Mouse (Mus musculus) myocyte (in vitro differentiated cells): ENCODE measurements around the gene Msln. TPM values are rescaled to one million over a fixed set of nuclear protein-coding genes. Genes with fewer than 3 reads are reported as not detected.

Experiments
- H3K27me3 ChIP-seq: one replicate; pipeline ENCODE4 v1.6.1; 2011; ENCODE audit not compliant: control insufficient read depth, insufficient read depth, insufficient read length
- H3K36me3 ChIP-seq: one replicate; pipeline ENCODE4 v1.6.1; 2011; ENCODE audit not compliant: control insufficient read depth, insufficient read depth
- H3K4me2 ChIP-seq: one replicate; pipeline ENCODE4 v1.6.1; 2011; ENCODE audit warnings: low read depth, control low read depth
- H3K4me3 ChIP-seq: one replicate; pipeline ENCODE4 v1.5.1; 2011; ENCODE audit warnings: mild to moderate bottlenecking, control low read depth, moderate library complexity
- H3K79me2 ChIP-seq: one replicate; pipeline ENCODE4 v1.6.1; 2011; ENCODE audit not compliant: control insufficient read depth, insufficient read depth
- H3ac ChIP-seq: one replicate; pipeline ENCODE4 v1.6.1; 2011; ENCODE audit not compliant: control insufficient read depth, insufficient read length
- CEBPB ChIP-seq: IDR thresholded peaks from 2 replicates; pipeline ENCODE4 v1.6.1; 2011; ENCODE audit warnings: mild to moderate bottlenecking, moderate library complexity; ENCODE audit not compliant: poor library complexity, insufficient read depth, severe bottlenecking
- E2F4 ChIP-seq: IDR thresholded peaks from one replicate; pipeline ENCODE4 v1.6.1; 2011; ENCODE audit warnings: mild to moderate bottlenecking, control low read depth, moderate library complexity; ENCODE audit not compliant: insufficient read depth
- MAX ChIP-seq: IDR thresholded peaks from one replicate; pipeline ENCODE4 v1.6.1; 2011; ENCODE audit warnings: low read depth, mild to moderate bottlenecking, control low read depth
- MYOD1 ChIP-seq, 3 experiments: IDR thresholded peaks; one replicate each; pipeline ENCODE4 v1.6.1; 2011; ENCODE audit warnings: control low read depth in 2 of 3, low read depth in 2 of 3, mild to moderate bottlenecking in 2 of 3, moderate library complexity in 1 of 3; ENCODE audit not compliant: insufficient read length in 2 of 3, control insufficient read depth in 1 of 3
- MYOG ChIP-seq, 3 experiments: IDR thresholded peaks; one replicate each; pipeline ENCODE4 v1.6.1; 2011; ENCODE audit warnings: control low read depth in 2 of 3, low read depth in 2 of 3, mild to moderate bottlenecking in 2 of 3; ENCODE audit not compliant: insufficient read length in 2 of 3, control insufficient read depth in 1 of 3, insufficient read depth in 1 of 3
- POLR2A ChIP-seq: IDR thresholded peaks from one replicate; pipeline ENCODE4 v1.6.1; 2011; ENCODE audit warnings: low read depth, mild to moderate bottlenecking, control low read depth, moderate library complexity; ENCODE audit not compliant: insufficient read length
- POLR2AphosphoS2 ChIP-seq: IDR thresholded peaks from one replicate; pipeline ENCODE4 v1.6.1; 2011; ENCODE audit warnings: low read depth, control low read depth; ENCODE audit not compliant: insufficient read length
- REST ChIP-seq: IDR thresholded peaks from one replicate; pipeline ENCODE4 v1.6.1; 2011; ENCODE audit warnings: mild to moderate bottlenecking, control low read depth, moderate library complexity; ENCODE audit not compliant: insufficient read depth, insufficient read length
- SRF ChIP-seq: IDR thresholded peaks from one replicate; pipeline ENCODE4 v1.6.1; 2011; ENCODE audit warnings: low read depth; ENCODE audit not compliant: control insufficient read depth, insufficient read length
- TCF12 ChIP-seq: IDR thresholded peaks from one replicate; pipeline ENCODE4 v1.6.1; 2011; ENCODE audit warnings: mild to moderate bottlenecking, control low read depth; ENCODE audit not compliant: poor library complexity, insufficient read depth, severe bottlenecking
- TCF3 ChIP-seq: IDR thresholded peaks from one replicate; pipeline ENCODE4 v1.6.1; 2011; ENCODE audit warnings: low read depth, control low read depth; ENCODE audit not compliant: insufficient read length
- USF1 ChIP-seq: IDR thresholded peaks from one replicate; pipeline ENCODE4 v1.6.1; 2011; ENCODE audit warnings: low read depth, mild to moderate bottlenecking, control low read depth, moderate library complexity
- polyA plus RNA-seq: library from polyadenylated mRNA; unstranded; fragments of >200 nt; fragmentation: generic; extraction: Trizol; gene quantifications from one replicate; pipeline ENCODE4 v1.2.1, GENCODE M21; 2012; ENCODE audit warnings: missing spikeins

The Msln gene
- polyA plus RNA-seq, 1 experiment = 91.8 TPM

DNA sequence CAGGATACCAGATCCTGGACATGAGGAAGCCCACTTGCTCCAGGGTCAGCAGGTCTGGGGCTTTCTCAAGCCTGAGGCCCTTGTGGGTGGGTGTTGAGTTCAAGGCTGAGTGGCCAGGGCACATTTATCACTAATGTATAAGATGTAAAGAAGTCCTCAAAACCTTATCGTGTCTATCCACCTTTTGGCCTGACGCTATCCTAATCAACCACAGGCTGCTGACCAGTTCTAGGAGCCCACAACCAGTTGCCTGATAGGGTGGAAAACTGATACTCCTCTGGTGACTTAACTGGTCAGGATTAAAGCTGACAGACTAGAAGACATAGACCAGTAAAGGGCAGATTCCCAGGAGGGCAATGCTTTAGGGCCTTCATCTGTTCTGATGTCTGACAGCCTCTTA is 44.2 kb downstream of the Msln start:
- Histone ChIP-seq H3K36me3 (no peaks in the 10 kb centered on the region), H3K27me3 (peaks cover 1% of the 10 kb centered on the region), H3K79me2 (no peaks in the 10 kb centered on the region), H3ac (no peak overlapping the region), H3K4me2 (no peak overlapping the region), H3K4me3 (no peak overlapping the region)
- no peak for TF ChIP-seq SRF
- no peak for TF ChIP-seq REST
- TF ChIP-seq MYOD1 (IDR thresholded peaks at IDR 0.05; ENCODE audit: control insufficient read depth in 1 of 3, insufficient read length in 2 of 3, low read depth in 2 of 3) = no peak
- TF ChIP-seq TCF12 = no peak
- TF ChIP-seq USF1 = no peak
- no peak for TF ChIP-seq MAX
- TF ChIP-seq POLR2A = no peak
- no peak for TF ChIP-seq MYOG (IDR thresholded peaks at IDR 0.05; ENCODE audit: control insufficient read depth in 1 of 3, insufficient read depth in 1 of 3, insufficient read length in 2 of 3, low read depth in 2 of 3)
- TF ChIP-seq POLR2AphosphoS2 = no peak
- TF ChIP-seq E2F4 = no peak
- no peak for TF ChIP-seq CEBPB
- no peak for TF ChIP-seq TCF3

- H3K79me2 ChIP-seq = no peaks in the 10 kb centered on the region
- no peak for TF ChIP-seq TCF12
- TF ChIP-seq E2F4 = no peak
- TF ChIP-seq MYOG (IDR thresholded peaks at IDR 0.05; ENCODE audit: control insufficient read depth in 1 of 3, insufficient read depth in 1 of 3, insufficient read length in 2 of 3, low read depth in 2 of 3) = no peak
- no peak for TF ChIP-seq USF1
- TF ChIP-seq MAX = no peak
- TF ChIP-seq REST = no peak
- TF ChIP-seq SRF = no peak
- no peak for TF ChIP-seq POLR2A
- no peak for TF ChIP-seq POLR2AphosphoS2
- TF ChIP-seq MYOD1 (IDR thresholded peaks at IDR 0.05; ENCODE audit: control insufficient read depth in 1 of 3, insufficient read length in 2 of 3, low read depth in 2 of 3) = no peak
- no peak for TF ChIP-seq CEBPB
- H3K4me3 ChIP-seq = no peak overlapping the region
- H3K4me2 ChIP-seq = no peak overlapping the region
- H3K27me3 ChIP-seq = peaks cover 33% of the 10 kb centered on the region
- no peaks in the 10 kb centered on the region for H3K36me3 ChIP-seq
- no peak overlapping the region for H3ac ChIP-seq
Observed at GRCm38 (mm10) chr17:25700863-25701496, 53.2 kb downstream of the Msln start.

Other genes starting within 250 kb of the Msln start
- gene Sox8, start 183.7 kb downstream of the Msln start, polyA plus RNA-seq = 14.3 TPM
- 36.3 TPM for gene Lmf1, start 175.3 kb downstream of the Msln start, polyA plus RNA-seq
- 0.24 TPM for gene Gng13, start 37.2 kb downstream of the Msln start, polyA plus RNA-seq
- 7.2 TPM for gene Chtf18, start 27.0 kb downstream of the Msln start, polyA plus RNA-seq
- gene Rpusd1, start 26.7 kb downstream of the Msln start, polyA plus RNA-seq = 13.0 TPM
- gene Mslnl, start 18.3 kb downstream of the Msln start, polyA plus RNA-seq = not detected
- gene Narfl, start 19.4 kb upstream of the Msln start, polyA plus RNA-seq = 31.4 TPM
- gene Haghl, start 31.3 kb upstream of the Msln start, polyA plus RNA-seq = 29.8 TPM
- gene Ccdc78, start 32.2 kb upstream of the Msln start, polyA plus RNA-seq = 0.08 TPM
- gene Fam173a, start 38.5 kb upstream of the Msln start, polyA plus RNA-seq = 61.0 TPM
- not detected for gene AC134908.4, start 41.3 kb upstream of the Msln start, polyA plus RNA-seq
- 44.4 TPM for gene Metrn, start 42.8 kb upstream of the Msln start, polyA plus RNA-seq
- gene Fbxl16, start 54.7 kb upstream of the Msln start, polyA plus RNA-seq = 6.0 TPM
- gene Wdr24, start 69.2 kb upstream of the Msln start, polyA plus RNA-seq = 18.0 TPM
- 15.5 TPM for gene Jmjd8, start 74.5 kb upstream of the Msln start, polyA plus RNA-seq
- 196 TPM for gene Stub1, start 79.0 kb upstream of the Msln start, polyA plus RNA-seq
- 0.67 TPM for gene Rhbdl1, start 82.9 kb upstream of the Msln start, polyA plus RNA-seq
- 0.67 TPM for gene Gm20683, start 87.4 kb upstream of the Msln start, polyA plus RNA-seq
- 48.3 TPM for gene Rhot2, start 90.5 kb upstream of the Msln start, polyA plus RNA-seq
- gene Wdr90, start 107.1 kb upstream of the Msln start, polyA plus RNA-seq = 7.4 TPM
- gene Mcrip2, start 114.4 kb upstream of the Msln start, polyA plus RNA-seq = 36.7 TPM
- 23.6 TPM for gene Mettl26, start 120.7 kb upstream of the Msln start, polyA plus RNA-seq
- gene Wfikkn1, start 126.5 kb upstream of the Msln start, polyA plus RNA-seq = 0.25 TPM
- 18.3 TPM for gene Rab40c, start 165.3 kb upstream of the Msln start, polyA plus RNA-seq
- 46.3 TPM for gene Pigq, start 190.6 kb upstream of the Msln start, polyA plus RNA-seq
- gene Nhlrc4, start 190.6 kb upstream of the Msln start, polyA plus RNA-seq = 0.17 TPM
- gene A930017K11Rik, start 198.2 kb upstream of the Msln start, polyA plus RNA-seq = 0.02 TPM
- gene Capn15, start 231.4 kb upstream of the Msln start, polyA plus RNA-seq = 7.2 TPM